Mouse (Mus musculus): Measurements from ENCODE around the gene Pou6f2. TPM values are rescaled to one million over a fixed set of nuclear protein-coding genes. Genes with fewer than 3 reads are reported as not detected.

Gene Pou6f2
- 1.4 and 1.6 TPM in 2 replicates for polyA plus RNA-seq (2021; fragmentation: Nextera tagmentation)
- long read RNA-seq, experiment 1 = 0 reads
- long read RNA-seq, experiment 2, full-length matches to known transcripts = 3 of 5 reads
- long read RNA-seq, experiment 2, partial matches to known transcripts = 0 of 5 reads
- long read RNA-seq, experiment 2, other reads (novel, unspliced or antisense) = 2 of 5 reads

GRCm38 (mm10) chr13:18397586-18397985 is at the start of gene Pou6f2:
Gene Pou6f2 (minus strand): TSS chr13:18397686.

